Mouse (Mus musculus) lung, postnatal 4 days (tissue): ENCODE results near the gene Slc48a1.

Experiments
- DNase-seq, 2 experiments: peaks; one replicate each; pipeline ENCODE4 v3.0.0; 2021

Slc48a1 gene

GRCm38 (mm10) chr15:97778311-97779098, at the start of gene Slc48a1:
Slc48a1 (plus strand) TSS chr15:97778520.
- no peak for DNase-seq

GRCm38 (mm10) chr15:97728804-97729203, 49.5 kb upstream of the Slc48a1 start:
- DNase-seq = no peak

- no peak for DNase-seq
Measured at GRCm38 (mm10) chr15:97730365-97730764, 48.0 kb upstream of the Slc48a1 start.

DNA sequence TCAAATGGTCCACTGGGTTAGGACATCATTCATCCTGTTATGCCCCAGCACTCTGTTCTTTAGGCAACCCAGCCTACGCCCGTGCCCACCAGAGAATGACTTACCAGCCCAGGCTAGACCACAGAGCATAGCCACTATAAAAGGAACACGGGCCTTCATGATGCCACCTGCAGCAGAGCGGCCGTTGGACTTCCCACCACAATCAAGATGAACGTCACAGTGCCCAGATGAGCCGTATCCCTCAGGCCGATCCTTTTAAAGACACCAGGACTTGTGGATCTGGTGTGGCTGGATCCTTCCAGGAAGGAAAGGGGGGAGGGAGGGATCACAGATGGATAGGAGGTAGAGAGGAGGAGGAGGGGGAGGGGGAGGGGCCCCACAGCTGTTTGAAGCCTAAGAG, 47.2 kb upstream of the Slc48a1 start, which contains the start of gene Endou:
TSS of gene Endou (minus strand) at position 229 of the 400 bp plus-strand sequence.
- DNase-seq = no peak

DNA sequence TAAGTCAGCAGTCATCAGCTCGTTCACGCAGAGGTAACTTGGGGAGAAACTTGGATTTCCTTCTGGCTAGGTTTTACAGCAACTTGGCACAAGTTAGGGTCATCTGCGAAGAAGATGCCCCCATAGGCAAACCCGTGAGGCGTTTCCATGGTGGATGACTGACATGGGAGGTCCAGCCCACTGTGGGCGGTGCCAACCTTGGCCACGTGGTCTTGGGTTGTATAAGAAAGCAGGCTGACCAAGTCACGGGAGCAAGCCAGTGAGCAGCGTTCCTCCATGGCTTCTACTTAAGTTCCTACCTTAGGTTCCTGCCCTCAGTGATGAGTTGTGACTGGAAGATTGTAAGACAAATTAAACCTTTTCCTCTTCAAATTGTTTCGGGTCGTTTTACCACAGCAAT, 46.3 kb upstream of the Slc48a1 start:
- no peak for DNase-seq

GRCm38 (mm10) chr15:97738923-97739322, 39.4 kb upstream of the Slc48a1 start:
- DNase-seq = no peak

DNA sequence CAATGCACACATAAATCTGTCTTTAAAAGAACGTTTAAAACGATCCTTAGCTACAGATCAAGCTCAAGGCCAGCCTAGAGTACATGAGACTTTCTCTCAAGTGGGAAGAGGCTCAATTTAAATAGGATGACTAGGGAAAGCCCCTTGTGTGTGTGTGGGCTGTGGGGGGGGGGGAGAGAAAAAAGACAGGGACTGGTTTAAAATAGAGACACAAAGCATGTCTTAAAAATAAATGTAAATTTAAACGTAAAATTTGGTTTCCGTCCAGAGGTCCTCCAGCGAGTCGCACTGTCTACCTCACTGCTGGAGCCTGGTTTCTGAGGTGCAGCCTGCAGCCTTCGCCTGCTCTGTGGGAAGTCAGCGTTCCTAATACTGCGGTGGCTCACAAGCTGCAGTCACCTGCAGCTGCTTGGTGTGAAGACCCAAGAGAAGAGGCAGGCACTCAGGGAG, 38.0 kb upstream of the Slc48a1 start:
- DNase-seq = no peak

DNA sequence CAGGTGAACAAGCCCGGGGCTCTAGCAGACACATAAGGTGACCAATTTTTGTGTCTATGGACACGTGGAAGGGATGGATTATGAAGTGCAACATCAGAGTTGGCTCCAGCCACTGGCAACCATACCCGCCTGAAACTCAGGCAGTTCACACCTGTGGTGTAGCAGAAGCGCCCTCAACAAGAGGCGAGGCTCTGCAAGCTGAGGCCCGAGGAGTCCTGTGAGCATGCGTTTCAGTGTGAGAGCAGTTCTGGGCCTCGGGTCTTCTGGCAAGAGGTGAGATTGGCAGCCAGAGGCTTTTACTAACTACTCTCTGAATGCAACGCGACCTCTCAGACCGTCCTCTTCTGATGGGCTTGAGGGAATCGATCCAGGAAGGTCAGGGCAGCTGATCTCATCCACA, 36.7 kb upstream of the Slc48a1 start:
- no peak for DNase-seq

- no peak for DNase-seq
Measured at GRCm38 (mm10) chr15:97742074-97742473, 36.2 kb upstream of the Slc48a1 start.

DNA sequence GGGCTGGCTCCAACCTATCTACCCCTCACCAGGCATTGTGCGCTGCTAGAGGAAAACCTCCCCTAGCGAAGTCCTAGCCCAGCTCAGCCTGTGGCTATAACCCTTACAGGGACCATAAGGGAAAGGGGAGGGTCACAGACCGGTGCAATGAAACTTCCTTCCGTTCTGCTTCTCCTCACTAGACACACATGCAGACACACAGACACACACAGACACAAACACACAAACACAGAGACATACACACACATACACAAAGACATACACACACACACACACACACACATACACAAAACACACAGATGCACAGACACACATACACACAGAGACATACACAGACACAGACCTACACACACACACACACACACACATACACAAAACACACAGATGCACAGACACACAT, 35.7 kb upstream of the Slc48a1 start:
- DNase-seq = no peak

DNA sequence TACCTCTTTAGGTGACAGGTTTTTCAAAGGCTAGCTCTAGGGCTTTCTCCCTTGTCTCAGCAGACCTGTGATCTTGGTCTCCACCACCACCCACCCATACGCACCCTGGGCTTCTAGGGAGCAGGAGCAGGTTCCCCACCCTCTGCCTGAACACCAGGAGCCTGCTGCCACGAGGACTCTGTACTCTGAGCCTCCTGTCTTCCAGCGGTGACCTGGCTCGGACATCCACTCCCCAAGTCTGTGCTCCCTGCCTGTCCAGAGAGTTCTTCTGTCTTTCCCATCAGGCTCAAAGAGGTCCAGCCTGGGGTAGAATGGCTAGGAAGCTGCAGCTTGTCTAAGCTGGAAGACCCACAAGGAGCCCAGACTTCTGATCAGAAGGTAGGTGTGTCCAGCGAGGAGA, 35.1 kb upstream of the Slc48a1 start:
- no peak for DNase-seq

DNA sequence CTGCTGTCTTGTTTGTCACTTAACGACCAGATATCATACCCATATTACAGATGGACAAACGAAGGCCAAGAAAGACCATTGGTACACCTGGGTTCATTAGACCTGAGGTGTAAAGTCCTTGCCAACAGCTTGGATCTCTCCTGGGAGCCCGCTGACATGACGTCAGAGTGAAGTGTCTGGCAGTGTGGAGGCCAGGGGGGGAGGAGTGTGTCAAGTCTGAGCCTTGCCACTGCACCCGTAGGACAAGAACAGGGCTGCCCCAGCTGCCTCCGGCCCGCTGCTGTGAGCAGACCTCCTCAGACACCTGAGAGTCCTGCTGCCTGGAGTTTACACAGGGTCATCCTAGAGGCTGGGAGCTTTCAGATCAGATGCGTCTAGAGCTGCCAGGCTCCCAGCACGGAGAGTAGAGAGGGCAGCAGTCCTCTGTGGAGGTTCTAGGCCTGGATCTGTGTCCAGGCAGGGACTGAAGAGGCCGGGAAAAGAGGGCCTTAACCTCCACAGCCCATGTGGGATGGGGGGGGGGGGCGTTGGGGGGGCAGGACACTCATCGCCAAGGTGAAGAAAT, 34.3 kb upstream of the Slc48a1 start:
- no peak for DNase-seq

DNA sequence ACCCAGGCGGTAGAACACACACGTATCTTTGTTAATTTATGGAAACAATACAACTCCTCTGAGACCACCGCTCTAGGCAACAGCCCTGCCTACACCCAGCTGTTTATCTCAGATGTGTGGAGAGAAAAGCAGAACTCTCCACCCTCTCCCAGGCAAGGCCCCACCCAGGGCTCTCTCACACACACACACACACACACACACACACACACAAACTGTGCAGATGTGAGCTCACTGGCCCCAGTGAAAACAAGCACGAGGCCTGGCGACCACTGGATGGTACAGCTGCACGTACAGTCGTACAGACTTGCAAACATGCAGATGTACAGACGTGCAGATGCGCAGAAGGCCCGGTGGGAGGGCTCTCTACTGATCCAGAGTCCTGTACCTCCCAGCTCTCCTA, 33.4 kb upstream of the Slc48a1 start:
- no peak for DNase-seq

- no peak for DNase-seq
Measured at GRCm38 (mm10) chr15:97745331-97745730, 33.0 kb upstream of the Slc48a1 start.

DNA sequence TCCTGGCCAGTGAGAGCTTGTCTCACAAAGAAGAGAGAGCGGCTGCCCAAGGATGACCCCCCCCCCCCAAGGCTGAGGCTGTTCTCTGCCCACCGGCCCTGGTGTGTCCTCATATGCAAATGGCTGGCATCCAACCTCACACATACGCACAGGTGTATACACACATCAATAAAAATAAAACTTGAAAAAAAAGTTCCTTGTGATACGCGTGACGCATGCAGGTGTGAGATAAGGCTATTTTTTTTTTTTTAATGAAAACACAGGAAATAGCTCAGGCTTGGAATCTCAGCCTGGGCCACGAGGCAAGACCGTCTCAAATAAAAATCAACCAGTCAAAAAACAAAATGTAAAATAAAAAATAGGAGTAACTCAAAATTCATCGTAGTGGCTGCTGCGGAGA, 32.0 kb upstream of the Slc48a1 start:
- DNase-seq = no peak

DNA sequence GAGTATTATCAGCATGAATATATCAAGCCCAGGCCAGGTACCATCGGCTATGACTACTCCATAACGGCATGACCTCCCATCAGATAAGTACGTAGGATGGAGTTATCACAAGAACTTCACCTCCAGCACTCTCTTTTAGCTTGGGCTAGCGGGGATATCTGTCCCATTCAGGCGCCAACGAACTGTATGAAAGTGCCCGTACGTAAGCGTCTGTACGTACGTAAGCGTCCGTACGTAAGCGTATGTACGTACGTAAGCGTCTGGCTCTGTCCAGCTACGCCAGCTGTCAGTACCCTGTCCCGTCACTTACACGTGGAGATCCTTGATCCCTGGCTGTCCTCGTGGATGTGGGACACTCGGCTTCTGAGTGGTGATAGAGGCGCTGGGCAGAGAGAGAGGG, 31.6 kb upstream of the Slc48a1 start:
- DNase-seq = no peak

GRCm38 (mm10) chr15:97747486-97747885, 30.8 kb upstream of the Slc48a1 start:
- no peak for DNase-seq

DNA sequence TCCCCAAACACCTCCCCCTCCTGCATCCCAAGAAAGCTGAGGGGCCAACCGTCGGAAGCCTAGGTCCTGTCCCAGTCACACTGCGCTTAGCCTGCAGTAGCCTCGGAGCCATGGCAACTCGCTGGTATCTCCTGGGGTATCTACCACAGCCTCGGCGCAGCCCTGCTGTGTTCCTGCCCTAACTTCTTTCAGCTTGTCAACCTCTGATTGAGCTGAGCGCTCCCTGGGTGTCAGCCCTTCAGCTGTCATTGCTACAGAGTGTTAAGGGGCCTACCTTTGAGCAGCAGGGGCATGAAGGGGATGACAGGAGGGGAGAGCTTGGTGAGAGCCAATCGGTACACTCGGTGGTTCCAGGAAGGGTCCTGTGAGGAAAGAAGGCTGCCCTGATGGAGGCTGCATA, 30.0 kb upstream of the Slc48a1 start:
- no peak for DNase-seq

- DNase-seq = no peak
Measured at GRCm38 (mm10) chr15:97748964-97749363, 29.4 kb upstream of the Slc48a1 start.

DNA sequence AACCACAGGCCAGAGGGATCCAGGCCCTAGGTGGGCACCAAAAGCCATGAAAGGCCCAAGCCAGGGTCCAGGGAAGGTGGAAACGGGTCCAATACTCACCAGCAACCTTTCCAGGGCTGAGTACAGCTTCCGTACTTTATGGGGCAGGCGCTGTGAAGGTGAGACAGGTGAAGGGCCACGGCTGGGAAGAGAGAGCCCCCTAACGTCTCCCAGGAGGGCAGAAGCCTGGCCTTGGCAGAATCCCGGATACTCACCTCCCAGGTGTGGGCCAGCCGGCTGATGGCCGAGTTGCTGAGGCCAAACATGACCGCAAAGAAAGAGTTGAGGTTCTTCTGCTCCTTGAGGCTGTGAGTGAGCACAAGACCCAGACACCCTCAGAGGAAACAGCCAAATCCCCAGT, 28.9 kb upstream of the Slc48a1 start:
- no peak for DNase-seq

GRCm38 (mm10) chr15:97749841-97750240, 28.5 kb upstream of the Slc48a1 start:
- DNase-seq = no peak

DNA sequence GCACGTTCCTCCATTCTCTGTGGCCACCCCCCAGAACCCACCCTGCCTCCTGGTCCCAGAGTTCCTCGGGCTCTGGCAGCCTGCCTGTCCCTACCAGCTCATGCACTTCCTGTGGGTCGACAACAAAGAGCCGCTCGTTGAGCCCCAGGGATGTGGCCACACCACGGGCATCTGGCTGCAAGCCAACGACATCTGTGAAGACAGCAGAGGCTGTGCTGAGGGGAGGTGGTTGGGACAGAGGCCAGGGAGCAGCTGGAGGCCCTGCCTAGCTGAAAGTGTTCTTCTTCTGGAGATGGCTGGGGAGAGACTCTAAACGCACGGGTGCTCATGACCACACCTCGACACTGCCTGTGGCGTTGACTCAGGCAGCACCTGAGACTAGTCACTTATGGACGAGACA, 27.6 kb upstream of the Slc48a1 start:
- peak; percentile 92 to 96 for DNase-seq

- DNase-seq = no peak
Measured at GRCm38 (mm10) chr15:97751676-97752075, 26.6 kb upstream of the Slc48a1 start.

GRCm38 (mm10) chr15:97752491-97752890, 25.8 kb upstream of the Slc48a1 start:
- DNase-seq = no peak

DNA sequence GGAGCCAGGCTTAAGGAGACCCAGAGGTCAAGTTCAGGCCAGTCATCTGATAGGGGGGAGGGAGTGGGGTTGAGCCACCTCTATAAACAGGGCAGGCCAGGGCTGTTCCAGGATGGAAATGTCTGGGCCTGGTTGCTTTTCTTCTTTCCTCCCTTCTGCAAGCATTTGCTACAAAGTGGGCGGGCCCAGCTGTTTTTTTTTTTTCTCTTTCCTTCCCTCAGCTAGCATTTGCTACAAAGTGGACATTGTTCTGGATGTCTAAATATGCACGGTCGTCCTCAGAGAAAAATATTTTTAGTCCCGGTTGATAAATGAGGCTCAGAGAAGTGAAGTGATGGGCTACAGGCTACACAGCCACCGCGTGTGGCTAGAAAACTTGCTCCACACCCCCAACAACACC, 23.8 kb upstream of the Slc48a1 start:
- DNase-seq = no peak
